Mouse (Mus musculus): ENCODE data around the gene Ccdc102a.
A peak's percentile ranks its signal among the peaks of the same experiment; 100 is the strongest.

The Ccdc102a gene

DNA sequence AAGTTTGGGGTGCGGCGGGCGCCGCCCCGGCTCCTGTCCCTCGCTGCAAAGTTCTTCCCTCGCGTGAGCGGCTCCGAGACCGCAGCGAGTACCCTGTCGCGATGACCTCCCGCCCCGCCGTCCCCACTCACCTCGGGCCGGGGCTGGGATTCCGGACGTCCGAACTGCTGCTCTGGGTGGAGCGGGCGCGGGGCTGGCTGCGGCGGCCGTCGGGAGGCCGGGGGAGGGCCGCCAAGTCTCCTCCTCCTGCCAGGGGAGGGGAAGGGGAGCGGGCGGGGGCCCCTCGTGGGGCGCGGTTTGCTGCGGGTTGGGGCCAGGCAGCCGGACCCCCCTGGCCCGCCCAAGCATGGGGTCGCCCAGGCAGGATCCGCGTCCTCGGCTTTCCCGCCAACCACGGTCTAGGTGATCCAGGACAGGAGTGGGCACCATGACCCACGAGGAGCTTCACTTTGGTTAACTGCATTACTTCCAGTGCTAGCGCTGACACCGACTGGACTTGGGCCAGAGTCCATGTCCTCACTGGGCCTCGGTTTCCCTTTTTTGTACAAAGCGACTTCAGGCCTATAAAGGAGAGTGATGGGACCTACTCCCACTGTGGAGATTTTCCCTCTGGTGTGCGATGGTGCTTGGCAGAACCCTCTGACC, at the start of gene Ccdc102a:
Gene Ccdc102a, minus strand, starts transcription at position 248 of the 645 bp plus-strand sequence.
- peak in 1 of 2 experiments; percentile 72 for DNase-seq (ENCODE audit: low spot score in 2 of 2)

DNA sequence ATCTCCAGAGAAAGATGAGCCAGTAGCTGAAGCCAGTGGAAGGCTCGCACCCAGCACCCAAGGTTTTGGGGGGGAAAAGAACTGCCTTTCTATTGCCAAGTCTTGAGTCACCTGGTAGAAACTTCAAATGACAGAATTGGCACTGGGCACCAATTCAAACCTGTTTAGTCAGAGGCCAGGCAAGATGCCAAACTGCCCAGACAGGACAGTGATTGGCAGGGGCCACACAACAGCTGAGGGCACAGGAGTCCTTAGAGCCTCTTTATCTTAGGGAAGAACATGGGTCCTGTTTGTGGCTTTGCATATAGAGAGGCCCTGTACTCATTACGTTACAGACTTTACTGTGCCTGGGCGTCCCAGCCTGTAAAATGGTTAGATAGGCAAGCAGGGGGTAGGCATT, 49.7 kb upstream of the Ccdc102a start:
- peak in 1 of 2 experiments; percentile 47 for DNase-seq (ENCODE audit: low spot score in 2 of 2)

DNA sequence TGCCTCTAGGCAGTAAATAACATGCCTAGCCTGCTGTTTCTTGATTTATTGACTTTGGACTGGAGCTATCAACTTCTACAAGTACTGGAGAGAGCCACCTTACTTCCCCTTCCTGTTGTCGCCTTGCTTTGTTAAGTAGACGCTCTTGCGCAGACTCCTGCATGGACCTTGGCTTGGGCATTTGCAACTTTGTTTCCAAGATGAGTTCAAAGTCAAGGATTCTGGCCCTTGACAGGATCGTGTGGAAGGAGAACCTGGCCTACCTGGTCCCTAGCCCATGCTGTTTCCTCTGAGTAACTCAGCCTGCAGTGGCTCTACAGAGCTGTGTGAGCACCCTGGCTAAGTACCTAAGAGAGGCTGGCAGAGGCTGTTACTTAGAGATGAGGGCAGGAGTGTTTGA, 49.2 kb upstream of the Ccdc102a start:
- no peak for DNase-seq (ENCODE audit: low spot score in 2 of 2)

DNA sequence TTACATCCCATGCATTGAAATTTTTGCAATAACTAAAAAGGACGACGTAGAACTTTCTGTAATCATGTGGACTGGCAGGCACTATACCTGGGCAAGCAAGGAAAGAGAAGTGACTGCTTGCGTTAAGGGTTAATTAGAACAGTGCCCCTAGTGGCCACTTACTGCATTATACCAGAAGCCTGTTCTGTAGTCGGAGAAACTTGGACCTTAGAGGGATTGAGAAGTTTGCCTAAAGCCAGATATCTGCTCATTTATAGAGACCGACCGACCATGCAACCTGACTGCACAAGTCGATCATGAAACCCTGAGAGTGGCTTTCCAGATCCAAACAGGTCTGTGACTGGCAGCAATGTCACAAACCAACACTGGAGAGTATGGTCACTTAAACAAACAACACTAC, 48.7 kb upstream of the Ccdc102a start:
- DNase-seq (ENCODE audit: low spot score in 2 of 2) = no peak

DNA sequence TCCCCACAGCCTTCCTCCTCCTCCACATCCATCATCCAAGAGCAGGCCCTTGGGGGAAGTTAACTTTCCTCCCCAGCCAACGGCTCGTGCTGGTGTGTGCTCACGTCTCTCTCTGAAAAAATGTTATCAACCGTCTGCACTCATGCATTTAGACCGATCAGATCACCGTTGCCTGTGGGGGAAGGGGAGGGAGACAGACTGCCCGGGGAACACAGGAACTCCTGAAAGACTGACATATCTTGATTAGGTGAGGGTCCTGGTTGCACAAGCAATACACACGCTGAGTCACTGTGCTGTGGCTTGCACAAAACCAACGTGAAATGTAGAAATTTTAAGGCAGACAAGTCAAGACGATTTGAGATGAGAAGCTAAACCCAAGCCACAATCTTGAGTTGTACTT, 46.9 kb upstream of the Ccdc102a start:
- no peak for DNase-seq (ENCODE audit: low spot score in 2 of 2)

DNA sequence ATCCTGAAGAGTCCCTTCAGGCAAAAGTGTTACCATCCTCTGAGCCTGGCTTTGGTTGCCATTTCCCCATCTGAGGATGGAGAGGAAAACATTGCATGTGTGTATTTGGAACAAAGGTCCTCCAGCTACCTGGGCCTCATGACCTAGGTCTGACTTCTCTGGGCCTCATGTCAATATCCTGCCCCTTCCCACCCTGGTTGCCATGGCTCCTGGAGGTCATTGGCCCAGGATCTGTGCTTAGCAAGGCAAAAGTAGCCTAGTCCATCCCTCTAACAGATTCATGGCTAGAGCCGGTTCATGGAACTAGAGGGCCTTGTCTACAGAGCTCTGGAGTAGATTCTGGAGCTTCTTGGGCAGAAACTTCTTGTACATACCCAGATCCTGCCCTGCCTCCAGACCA, 44.3 kb upstream of the Ccdc102a start:
- DNase-seq (ENCODE audit: low spot score in 2 of 2) = no peak

DNA sequence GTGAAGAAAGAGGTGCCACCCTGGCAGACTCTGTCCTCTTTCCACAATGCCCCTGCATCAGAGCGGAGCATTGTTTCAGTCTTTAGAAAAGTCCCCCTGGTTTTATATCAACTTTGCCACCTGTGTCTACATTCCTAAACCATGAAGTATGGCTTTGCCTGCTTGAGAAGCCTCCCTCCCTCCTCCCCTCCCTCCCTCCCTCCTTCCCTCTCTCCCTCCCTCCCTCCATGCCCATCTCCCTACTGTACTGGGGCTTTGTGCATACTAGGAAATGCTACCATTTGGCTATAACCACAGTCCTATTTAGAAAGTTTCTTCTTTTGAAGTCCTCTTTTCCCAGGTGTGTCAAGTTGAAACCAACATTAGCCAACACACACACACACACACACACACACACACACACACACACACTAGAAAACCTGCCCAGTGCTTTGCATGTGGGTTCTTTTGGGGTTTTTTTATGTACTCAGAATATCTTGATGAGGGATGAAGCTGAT, 38.2 kb upstream of the Ccdc102a start:
- no peak for DNase-seq (ENCODE audit: low spot score in 2 of 2)

DNA sequence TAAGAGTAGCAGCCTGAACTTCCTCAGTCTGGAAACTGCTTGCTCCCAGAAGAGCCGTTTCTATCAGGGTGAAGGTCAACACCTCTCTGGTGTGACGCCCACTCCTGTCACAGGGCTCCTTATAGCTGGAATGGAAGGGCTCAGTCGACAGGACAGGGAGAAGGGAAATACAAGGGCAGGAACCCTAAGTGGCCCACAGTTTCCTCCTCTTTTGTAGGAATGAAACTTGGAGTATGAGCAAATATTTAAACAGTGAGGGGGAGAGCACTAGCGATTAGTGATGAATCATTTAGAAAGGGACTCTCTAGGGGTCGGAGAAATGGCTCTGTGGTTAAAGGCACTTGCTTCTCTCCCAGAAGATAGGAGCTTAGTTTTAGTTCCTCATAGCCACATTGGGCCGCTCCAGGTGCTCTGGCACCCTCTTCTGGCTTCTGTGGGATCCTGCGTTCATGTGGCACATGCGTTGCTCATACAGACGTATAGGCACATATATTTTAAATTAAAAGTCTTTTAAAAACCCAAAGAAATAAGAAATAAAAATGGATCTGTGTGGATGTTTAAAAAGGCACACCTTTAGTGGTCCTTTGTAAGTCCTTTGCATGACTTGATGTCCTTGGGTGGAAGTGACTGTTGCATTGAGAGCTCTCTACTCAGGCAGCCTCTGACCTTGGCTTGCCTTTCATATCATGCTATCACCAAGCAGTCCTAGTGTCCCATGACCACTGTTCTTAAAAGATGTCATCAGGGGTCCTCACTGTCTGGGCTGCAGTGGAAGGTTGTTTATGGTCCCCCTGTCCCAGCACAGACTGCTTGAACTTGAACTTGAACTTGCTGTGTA, 37.2 kb upstream of the Ccdc102a start:
- peak in 1 of 2 experiments; percentile 26 for DNase-seq (ENCODE audit: low spot score in 2 of 2)

DNA sequence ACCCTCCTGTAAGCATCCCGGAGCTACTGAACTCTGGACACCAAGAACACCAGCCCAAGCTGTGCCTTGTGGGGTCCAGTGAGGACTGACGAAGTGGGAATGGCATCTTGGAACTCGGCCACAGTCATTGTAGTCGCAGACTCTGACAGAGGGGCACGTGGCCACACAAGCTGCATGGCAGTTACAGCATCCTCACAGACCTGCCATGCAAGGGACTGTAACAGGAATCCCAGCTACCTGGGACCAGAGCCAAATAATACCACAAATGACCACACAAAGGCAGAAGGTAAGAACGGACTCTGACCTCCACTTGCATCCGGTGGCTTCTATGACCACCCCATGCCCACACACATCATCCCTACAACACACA, 36.5 kb upstream of the Ccdc102a start:
- no peak for DNase-seq (ENCODE audit: low spot score in 2 of 2)

DNA sequence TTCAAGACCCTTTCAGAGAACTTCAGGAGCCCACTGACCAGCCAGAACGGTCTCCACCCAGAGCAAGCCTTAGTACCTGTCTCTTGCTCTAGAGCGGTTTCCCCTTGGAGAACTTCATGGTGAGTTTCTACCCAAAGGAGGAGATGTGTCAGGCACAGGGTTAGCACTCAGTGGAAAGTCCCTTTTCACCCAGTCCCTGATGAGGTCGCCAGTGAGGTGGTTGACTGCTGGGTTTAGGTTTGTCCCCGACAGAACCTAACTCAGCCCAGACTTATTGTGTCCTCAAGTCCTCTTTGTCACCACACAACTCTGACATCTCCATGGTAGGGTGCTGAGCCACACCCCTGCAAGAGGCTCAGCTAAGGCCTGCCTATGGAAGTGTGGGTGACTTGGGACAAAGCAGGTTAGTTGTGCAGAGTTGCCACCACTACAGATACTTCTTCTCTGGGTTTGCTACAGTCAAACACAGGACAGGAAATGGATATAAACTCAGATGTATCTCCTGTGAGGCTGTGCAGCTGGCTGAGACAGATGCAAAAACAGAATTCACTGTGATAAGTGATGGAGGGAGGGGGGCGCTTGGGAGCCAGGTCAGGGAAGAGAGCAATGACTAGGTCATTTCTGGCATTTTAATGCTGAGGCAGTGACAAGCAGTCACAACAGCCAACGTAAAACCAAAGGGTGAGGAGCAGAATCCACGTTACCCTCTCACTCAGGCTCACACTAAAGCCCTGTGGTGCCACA, 35.9 kb upstream of the Ccdc102a start:
- DNase-seq (ENCODE audit: low spot score in 2 of 2) = no peak

DNA sequence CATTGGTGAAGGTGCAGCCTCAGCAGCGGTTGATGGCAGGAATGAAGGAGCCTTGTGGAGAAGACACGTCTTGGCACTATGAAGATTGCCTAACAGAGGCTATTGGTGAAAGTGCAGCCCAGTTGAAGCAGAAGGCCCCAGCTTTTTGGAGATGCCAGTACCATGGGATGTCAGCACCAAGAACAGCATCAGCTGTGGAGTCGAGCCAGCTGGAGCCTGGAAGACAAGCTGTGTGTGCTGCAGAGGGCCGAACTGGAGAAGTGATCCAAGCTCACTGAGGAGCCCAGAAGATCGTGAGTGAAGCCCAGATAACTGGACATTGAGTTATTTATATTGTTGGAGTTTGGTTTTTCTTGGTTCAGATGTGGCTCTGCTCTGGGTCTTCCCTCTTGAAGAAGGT, 34.2 kb upstream of the Ccdc102a start:
- no peak for DNase-seq (ENCODE audit: low spot score in 2 of 2)

DNA sequence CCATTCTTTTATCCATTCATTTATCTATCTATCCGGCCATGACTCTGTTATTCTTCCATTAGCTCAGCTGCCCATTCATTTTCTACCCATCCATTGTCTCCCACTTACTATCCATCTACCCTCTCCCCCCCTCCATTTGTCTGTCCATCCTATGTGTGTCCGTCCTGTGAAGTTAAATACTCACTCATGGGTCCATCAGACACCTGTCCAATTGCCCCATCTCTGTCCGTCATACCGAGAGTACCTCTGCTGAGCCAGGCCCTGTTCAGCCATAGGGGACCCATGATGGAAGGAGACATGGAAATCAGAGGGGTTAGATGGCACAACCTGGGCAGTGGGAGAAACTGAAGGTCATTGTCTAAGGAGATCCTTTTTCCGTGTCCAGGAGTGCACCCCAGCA, 32.6 kb upstream of the Ccdc102a start:
- DNase-seq (ENCODE audit: low spot score in 2 of 2) = no peak

DNA sequence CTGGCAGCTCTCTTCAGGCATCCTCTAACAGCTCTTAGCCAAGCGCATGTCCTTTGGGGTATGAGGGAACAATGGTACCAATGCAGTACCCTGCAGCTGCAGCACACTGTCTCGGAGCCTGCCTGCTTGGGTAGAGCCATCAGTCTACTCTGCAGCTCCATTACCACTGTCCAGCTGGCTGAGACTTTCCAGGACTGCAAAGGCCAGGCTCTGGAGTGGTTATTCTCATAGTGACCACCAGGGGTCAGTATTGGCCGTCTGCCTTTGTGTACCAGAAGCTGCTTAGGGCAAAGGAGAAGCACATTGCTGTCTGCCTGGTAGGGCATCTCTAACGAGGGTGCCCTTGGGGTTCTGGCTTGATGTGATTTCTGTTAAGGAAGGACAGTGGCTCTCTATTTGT, 32.1 kb upstream of the Ccdc102a start:
- DNase-seq (ENCODE audit: low spot score in 2 of 2) = peak; percentile 56 to 76

DNA sequence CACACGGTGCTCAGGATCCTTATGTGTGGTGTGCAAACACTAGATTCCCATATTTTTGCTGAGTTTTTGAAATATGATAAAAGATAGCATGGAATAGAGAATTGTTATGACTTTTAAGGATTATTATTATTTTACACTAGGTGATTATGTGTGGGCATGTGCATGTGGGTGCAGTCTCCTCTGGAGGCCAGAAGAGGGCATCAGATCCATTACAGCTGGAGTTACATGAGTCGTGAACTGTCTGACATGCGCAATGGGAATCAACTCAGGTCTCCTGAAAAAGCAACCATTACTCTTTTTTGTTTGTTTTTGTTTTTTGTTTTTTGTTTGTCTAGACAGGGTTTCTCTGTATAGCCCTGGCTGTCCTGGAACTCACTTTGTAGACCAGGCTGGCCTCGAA, 31.1 kb upstream of the Ccdc102a start:
- no peak for DNase-seq (ENCODE audit: low spot score in 2 of 2)

DNA sequence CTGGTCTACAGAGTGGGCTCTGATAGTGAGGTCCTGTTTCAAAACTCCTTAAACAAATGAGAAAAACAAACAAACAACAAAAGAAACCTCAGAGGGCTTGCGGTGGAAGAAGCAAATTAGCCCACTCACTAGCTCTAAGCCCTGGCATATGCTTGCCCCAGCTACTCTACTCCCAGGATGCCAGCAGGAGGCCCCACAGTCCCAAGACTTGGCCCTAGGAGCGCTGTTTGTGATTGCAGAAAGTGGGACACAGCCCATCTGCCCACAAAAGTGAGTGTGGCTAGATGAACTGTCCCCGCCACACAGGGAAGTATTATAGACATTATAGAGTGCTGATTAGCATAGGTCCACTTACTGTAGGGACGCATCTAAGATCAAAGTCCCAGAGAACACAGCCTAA, 30.5 kb upstream of the Ccdc102a start:
- no peak for DNase-seq (ENCODE audit: low spot score in 2 of 2)

DNA sequence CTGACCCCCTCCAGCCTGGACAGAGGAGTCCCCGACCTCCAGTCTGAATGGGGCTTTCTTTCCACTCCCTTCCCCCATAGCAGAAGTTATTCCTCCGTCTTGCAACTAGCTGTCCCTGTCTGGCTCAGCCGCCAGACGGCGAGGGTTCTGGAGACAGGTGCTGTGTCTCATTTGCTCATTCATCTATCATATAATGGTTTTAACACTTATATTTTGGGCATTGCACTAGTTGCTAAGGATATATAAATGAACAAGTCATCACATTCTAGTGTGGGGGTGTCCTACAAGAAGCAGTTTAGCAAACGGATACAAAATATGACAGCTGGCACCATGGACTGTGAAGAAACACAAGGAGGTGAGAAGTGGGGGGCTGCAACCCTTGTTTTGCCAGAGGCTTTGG, 27.3 kb upstream of the Ccdc102a start:
- DNase-seq (ENCODE audit: low spot score in 2 of 2) = no peak

DNA sequence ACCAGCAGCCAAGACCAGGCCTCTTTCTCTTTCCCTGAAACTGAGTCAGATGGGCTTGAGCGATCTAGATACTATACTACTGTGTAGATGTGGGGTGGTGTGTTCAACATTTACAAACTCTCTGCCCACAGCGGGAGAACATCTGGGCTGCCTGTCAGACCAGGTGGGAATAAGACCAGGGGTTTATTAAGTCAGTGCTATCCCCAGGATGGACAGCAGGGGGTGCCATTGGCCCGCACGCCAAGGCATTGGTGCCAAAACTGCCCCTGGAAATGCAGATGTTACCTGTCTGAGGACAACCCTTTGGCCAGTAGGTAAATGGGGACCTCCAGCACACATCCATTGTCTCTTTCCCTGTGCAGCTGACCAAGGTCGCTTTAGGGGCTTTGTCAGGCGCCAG, 24.7 kb upstream of the Ccdc102a start:
- peak; percentile 35 to 44 for DNase-seq (ENCODE audit: low spot score in 2 of 2)

DNA sequence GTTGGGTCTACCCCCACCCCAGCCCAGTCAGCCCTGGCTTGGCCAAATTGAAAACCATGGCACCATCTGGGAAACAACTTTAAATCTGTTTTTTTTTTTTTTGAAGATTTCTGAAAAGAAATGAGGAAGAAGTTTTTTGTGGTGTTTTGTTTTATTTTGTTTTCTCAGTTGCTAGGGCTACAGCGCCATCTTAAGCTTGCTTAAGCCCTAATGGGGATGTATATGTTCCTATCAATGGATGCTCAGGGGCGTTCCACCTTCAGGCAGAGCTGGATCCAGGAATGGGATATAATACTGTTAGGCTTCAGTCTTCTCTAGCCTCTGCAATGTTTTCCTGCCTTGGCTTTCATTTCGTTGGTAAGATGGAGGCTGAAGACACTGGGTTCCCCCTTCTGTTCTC, 17.3 kb upstream of the Ccdc102a start:
- no peak for DNase-seq (ENCODE audit: low spot score in 2 of 2)

DNA sequence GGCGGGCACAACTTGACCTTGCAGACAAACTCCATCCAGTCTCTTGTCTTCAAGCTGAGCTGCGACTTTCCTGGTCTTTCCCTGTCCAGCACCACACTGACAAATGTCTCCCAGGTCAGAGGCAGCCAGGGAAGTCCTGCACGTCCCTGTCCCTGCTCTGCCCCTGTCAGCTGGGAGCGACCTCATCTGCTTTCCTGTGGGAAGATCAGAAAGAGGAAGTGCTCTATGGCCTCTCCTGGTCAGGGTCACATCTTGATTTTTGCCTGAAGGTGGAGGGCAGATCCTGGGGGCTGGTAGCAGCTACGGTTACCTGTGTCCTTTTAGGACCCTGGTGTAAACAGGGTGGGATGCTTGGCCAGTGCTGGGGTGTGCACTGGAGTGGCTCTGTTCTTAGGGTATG, 16.0 kb upstream of the Ccdc102a start:
- no peak for DNase-seq (ENCODE audit: low spot score in 2 of 2)

DNA sequence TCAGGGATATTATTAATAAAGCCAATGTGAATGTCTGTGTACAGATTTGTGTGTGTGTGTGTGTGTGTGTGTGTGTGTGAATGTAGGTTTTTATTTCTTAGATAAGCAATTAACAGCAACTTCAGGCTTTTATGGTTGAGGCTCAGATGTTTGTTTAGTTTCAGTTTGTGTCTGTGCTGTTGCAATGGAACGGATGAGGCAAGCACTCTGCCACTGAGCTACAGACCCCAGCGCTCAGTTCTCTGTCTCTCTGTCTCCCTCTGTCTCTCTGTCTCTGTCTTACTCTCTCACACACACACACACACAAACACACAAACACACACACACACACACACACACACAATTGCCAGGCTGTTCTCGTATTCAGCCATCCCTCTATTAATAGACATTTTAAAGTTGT, 10.3 kb upstream of the Ccdc102a start:
- DNase-seq (ENCODE audit: low spot score in 2 of 2) = no peak

DNA sequence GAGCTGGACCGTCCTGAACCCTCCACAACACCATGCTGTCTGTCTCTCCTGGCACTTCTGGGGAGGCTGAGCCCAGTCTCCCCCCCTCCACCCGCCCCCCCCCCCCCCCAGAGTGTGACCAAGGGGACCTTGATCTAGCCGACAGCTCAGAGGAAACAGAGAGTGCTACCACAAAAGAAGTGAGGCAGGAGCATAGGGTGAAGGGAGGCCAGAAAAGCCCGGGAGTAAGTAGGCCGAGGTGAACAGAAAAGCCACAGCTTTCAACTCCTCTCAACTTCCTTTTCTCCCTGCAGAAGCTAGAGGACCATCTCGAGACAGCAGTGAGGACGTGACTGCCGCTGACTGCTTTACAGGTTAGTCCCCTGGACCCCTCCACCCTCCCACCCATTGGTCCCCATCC, 5.5 kb upstream of the Ccdc102a start, which contains the start of gene Adgrg5:
Gene Adgrg5, plus strand, starts transcription at position 290 of the 400 bp plus-strand sequence.
- DNase-seq (ENCODE audit: low spot score in 2 of 2) = no peak

DNA sequence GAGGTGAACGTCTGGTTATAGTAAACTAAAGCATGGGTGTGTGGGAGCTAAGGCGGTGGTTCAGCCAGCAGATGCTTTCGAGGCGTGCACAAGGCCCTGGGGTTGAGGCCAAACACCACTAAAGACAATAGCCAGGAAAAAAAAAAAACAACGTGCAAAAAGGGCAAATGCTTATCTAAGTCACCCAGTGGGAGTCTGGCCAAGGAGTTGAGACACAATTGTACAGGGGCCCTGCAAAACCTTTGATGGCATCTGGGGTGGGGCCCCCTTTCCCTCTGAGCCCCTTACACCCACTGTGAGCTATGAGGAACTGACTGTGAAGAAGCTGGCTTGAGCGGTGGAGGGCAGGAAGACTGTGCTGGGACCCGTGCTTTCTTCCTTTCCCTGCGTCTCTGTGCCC, 4.7 kb upstream of the Ccdc102a start:
- DNase-seq (ENCODE audit: low spot score in 2 of 2) = peak; percentile 35 to 59

Data from heart, adult 9 months (tissue).